Mouse (Mus musculus) neutrophil, adult 5-6 weeks (primary cell): ENCODE data around the gene Mlph. TPM values are rescaled to one million over a fixed set of nuclear protein-coding genes. Genes with fewer than 3 reads are reported as not detected.

Source experiments
- ATAC-seq: fragments of 151-379, 151-347 bp; 2 replicates; pipeline ENCODE4 v1.8.0; 2017; ENCODE audit warnings: mild to moderate bottlenecking, moderate TSS enrichment; ENCODE audit not compliant: insufficient number of reproducible peaks, poor library complexity, low FRiP score, severe bottlenecking; ENCODE audit errors: extremely low read depth
- total RNA-seq: library from RNA; stranded (forward); fragments of 200-1000 nt; gene quantifications from 2 replicates; pipeline ENCODE4 v1.2.3, GENCODE M21; 2017

The Mlph gene
- not detected in 2 replicates for total RNA-seq

DNA sequence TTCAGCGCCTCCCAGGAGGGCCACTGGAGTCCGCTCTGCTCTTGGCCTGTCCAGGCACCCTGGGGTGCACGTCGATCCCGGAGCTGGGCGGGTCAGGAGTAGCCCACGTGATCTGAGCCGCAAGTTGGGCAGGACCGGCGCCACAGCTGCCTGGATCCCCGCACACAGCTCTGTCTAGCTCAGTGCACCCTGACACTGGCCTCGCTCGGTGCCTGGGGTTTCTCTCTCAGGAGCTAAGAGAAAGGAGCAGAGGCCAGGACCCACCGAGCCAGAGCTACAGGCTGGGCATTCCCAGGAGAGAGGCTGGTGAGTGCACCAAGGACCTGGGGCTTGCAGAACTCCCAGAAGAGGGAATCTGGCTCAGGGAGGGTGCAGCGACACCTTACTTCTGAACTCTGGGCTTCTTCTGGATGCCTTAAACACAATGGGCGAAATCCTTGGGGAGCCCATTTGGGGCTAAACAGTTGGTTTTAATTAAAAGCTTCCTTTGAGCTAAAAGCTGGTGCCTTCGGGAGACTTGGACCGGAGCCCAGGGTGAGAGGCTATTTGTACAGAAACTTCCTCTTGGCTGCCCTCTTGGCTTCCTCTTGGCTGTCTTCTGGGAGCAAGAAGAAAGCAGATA, at the start of gene Mlph:
Gene Mlph (plus strand): TSS at position 138 of the 622 bp plus-strand sequence.
- ATAC-seq = no peak

DNA sequence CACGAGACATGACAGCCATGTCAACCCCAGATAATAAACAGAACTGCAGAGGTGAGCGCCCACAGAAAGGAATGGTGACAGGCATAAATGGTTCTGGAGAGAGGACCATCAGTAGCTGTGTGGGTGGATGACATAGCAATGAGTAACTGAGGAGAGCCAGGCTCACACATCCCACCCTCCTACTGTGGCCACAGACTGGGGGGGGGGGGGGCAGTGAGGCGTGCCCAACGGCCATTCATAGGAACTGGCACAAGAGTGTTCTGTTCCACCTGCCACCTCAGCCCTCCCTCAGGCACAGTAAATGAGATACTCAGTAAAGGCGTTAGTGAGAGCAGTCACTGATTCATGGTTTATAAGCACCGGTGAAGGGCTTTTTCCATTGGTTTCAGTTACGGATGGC, 48.2 kb upstream of the Mlph start:
- no peak for ATAC-seq

DNA sequence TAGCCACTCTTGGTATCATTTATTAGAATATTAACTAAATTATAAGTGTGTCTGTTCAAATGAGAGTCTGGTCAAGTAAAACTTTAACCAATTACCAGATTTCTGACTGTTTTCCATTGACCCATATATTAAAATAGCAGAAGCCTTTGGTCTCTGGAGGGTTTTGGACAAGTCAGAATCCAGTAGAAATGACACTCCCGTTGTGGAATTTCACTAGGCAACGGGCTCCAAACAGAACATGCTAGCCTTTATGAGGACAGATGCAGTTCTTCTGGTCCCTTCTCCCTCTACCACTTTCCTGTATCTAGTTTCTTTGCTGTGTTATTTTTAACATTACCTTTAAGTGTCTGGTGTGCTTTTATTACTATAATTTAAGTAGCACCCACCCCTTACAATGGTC, 44.3 kb upstream of the Mlph start:
- no peak for ATAC-seq

DNA sequence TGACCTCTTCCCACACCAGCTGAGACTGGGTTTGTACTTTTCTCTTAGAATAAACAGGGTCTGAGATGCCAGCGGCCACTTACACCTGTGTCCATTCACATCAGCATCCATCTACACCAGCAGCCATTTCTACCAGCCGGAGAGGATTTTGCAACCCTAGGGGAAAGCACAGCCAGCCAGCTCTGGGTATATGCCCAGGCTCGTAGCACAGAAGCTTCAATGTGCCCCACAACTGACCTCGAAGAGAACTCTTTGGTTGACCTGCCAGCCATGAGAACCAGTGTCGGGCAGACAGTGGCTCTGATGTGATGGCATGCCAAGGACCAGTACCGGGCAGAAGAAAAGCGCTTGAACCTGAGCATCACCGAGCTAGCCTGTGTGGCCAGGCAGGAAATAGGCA, 39.5 kb upstream of the Mlph start:
- ATAC-seq = no peak

DNA sequence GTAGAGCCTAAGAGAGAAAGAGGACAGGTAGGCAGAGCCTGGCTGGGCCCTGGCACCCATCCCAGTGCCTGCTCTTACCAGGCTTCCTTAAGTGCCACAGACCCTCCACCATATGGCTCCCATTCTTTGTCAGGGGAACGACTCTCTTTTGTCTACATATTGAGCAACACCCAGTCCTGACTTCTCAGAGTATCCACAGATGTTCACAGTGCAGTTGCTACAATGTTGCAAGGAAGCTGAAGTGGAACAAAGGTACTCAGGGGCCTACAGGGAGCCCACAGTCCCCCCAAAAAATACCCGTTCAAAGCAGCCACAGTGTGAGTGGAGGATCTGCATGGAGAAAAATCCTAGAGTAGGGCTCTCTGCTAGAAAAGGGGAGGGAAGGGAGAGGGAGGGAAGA, 38.9 kb upstream of the Mlph start:
- no peak for ATAC-seq

DNA sequence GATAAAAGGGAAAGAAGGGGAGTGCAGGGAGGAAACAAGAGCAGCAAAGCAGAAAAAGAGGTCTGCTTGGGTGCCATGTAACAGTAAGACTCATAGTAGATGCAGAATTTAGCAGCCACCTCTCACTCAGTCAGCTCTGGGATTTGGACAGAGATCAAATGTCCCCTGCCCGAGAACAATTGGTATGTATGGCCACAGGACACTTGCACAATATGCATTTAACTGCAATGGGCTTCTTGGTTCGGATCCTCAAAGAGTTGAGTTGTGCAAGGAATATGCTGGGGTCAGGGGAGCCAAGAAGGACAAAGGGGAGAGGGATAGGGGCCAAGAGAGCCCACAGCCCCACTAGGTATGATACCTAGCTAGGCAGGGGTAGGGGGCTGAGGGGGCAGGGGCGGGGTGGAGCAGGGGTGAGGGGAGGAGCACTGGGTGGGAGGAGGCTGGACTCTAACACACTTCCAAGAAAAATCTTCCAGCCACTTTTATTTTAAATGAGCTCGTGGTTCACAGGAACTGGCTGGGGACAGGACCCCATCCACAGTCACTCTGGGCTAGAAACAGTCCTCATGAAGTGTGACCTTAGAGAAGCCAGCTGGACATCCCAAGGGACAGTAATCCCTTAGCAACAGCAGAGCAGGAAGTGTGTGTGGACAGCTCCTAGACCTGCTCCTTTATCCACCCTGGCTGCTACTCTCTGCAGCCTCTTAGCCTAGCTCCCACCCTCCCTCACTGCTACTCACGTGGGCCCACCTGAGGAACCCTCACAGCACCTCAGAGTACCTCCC, 38.2 kb upstream of the Mlph start:
- ATAC-seq = no peak

DNA sequence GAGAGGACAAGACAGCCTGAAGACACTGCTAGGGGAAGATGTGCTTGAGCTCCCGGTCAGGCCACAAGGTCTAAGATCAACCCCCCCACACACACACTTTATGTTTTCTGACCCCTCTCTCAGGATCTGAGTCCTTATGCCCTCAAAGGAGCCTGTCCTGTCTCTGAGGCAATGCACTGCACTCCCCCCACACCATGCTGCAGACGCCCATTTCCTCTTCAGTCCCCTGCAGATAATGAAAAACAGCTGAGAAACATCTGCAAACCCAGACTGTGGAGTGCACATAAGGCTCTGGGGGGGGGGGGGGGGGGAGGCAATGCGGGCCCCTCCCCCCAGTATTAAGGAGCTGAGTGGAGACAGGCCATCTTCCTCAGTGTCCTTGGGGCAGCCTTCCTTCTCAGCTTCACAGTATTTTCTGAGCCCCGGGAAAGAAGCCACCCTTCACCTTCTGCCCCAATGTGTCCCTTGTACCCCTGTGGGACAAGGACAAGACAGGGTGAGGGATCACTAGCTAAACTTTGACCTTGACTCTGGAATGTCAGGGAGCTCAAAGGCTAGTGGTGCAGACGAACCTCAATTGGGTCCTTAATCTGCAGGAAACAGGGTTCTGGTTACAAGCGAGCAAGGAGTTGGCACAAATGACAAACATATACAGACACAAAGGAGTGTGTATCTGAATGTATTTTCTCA, 29.0 kb upstream of the Mlph start:
- no peak for ATAC-seq

DNA sequence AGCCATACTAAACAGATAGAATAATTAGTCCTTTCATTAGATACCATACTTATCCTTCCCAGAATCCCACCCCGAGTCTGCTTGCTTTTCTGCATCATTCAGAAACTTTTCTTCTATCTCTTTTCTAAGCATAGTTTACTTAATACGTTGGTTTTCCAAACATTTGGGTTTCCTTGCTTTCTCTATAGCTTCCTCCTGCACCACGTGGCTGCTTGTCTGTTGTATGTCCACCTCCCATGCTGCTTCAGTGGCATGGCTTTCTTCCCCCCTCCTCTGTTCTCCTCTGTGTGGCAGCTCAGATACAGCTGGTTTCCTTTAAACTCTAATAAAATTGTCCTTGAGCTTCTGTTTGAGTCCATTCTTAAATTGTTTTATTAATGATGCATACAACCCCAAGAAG, 20.4 kb upstream of the Mlph start:
- no peak for ATAC-seq

DNA sequence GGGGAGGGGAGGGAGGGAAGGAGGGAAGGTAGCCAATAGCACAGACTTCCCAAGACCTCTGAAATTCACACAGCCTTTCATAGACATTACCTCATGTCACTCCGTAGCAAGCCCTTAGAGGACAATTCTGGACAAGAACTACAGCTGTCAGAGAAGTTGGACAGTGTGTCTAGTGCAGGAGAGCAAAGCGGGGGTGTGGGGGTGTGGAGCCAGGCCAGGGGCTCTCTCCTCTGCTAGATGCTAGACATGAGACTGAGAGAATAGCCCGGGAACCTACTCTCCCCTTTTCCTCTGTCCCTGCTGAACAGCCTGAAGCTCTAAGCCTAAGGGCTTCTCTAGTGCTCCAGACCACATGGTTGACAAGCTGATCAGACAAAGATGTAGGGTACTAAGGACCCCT, 19.9 kb upstream of the Mlph start:
- ATAC-seq = no peak

DNA sequence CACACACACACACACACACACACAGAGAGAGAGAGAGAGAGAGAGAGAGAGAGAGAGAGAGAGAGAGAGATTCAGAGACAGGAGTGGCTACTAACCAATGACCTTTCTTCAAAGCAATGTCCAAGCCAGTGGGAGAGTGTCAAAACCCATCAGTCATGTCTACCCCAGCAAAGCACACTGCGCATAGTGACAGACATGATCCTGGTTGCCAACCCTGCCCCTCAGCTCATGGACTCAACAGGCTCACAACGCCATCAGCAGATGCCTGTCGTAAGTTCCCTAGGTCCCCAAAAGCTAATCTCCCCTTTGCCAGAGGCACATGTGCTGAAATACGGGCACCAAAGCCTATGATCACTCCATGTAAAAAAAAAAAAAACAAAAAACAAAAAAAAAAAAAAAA, 18.6 kb upstream of the Mlph start:
- no peak for ATAC-seq

DNA sequence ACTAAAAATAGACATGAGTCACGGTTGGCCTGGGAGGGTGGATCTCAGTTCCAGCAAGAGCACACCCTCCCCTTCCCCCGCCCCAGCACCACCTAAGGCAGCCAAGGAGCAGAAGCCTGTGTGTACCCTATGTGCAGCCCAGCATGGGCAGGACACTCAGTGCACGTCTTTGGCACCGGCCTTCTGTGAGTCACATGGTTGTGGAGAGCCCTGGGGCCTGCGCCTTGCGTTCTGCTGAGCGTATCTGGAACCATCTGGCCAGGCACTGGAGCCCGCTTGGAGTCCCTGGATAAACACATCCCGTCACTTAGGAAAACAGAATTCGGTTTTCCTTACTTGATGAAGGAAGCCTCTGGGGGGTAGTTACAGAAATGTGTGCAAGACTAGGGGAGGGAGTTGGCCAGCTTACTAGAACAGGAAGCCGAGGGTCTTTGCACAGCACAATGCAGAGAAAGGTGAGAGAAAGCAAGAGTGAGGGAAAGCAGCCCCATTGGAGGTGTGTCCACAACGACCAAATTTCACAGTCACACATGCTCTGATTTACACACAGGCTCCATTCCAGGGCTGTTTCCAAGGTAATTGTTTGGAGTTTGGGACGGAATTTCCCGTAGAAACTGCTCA, 18.0 kb upstream of the Mlph start:
- no peak for ATAC-seq

DNA sequence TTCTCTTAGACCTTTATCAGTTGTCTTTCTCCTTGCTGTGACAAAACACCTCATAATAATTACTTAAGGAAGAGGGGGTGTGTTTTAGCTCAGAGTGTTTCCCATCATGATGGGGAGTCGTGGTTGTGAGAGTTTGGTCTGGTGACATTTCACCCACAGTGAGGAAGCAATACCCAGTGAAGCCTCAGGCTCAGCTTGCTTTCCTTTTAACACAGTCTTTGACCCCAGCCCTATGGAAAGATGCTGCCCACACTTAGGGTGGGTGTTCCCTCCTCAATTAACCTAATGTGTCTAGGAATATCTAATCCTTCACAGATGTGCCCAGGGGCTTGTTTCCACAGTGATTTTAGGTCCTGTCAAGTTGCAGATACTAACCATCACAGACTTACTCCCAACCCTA, 16.9 kb upstream of the Mlph start:
- ATAC-seq = no peak

DNA sequence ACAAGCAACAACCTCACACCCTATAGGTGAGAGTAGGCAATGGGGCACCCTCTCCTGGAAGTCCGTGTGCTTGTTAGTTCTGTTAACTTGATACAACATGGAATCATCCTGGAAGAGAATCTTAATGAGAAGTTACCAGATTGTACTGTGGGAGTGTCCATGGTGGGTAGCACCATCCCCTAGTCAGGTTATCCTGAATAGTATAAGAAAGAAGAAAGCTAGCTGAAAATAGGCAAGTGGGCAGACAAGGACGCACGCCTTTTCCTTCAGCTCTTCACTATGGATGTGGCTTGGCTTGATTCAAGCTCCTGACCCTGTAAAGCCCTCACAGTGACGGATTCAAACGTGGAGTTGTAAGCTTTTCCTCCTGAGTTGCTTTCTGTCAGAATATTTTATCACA, 15.1 kb upstream of the Mlph start:
- ATAC-seq = no peak

DNA sequence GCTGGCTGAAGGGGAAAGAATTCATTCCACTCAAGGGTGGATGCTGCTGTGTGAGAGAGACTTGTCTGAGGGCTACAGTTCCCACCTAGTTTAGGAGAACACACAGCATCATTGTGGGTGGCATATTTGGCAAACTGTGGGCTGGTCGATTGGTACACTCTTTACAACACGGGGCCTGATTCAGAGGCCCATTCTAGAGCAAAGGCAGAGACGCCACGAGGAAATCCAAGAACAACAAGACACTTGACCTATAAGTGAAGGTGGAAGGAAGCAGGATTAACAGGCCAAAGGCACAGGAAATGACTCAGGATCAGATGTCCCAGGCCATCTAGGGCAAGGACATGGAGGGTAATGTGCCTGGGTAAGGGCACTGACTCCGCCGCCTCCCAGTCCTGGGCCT, 14.5 kb upstream of the Mlph start:
- no peak for ATAC-seq

DNA sequence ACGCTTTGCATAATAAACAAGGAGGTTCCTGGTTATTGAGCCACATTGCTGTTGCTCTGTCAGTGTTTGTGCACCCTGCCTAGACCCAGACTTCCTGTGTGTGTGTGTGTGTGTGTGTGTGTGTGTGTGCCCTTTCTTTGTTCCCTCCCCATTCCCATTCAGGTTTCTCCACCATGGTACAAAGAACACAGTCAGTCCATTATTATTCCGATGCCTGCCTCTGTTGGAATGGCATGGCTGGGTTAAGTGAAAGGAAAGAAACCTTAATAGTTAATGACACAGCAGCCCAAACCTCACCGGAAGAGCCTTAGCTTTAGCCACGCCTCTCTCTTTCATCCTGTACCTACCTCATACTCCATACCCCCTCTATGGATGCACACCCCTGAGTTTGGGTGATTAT, 13.6 kb upstream of the Mlph start:
- no peak for ATAC-seq

DNA sequence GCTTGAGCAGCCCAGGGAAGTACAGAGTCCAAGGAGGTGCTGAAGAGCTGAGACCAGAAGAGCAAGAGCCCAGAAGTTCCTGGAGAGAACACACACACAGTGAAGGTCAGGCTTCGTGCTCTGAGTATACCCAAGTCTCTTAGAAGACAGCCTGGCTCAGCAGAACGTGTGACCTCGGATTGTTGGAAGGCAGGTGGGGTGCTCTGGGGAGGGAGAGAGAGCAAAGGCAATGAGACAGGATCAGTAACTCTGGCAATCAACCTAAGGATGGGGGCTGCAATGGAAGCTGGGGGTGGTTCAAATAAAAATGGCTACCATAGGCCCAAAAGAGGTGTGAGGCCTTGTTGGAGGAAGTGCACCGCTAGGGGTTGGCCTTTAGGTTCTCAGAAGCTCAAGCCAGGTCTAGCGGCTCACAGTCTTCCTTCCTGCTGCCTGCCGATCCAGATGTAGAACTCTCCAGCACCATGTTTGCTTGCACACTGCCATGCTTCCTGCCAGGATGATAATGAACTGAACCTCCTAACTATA, 13.1 kb upstream of the Mlph start:
- no peak for ATAC-seq

DNA sequence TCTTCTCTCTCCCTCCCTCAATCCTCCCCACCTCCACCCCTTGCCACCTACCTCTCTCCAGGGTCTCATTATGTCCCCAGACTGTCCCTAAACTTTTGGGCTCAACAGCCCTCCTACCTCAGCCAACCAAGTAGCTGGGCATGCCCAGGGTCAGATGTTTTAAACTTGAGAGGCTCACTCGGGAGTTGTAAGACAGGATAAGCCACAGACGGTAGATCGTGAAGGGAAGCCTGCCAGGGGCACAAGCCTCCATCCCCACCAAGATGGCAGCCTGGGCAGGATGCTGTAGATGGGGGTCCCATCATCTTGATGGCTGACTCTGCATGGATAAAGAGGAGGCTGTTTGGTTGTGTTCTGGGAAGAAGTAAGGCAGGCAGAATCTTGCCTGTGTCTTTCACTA, 12.1 kb upstream of the Mlph start:
- ATAC-seq = no peak

DNA sequence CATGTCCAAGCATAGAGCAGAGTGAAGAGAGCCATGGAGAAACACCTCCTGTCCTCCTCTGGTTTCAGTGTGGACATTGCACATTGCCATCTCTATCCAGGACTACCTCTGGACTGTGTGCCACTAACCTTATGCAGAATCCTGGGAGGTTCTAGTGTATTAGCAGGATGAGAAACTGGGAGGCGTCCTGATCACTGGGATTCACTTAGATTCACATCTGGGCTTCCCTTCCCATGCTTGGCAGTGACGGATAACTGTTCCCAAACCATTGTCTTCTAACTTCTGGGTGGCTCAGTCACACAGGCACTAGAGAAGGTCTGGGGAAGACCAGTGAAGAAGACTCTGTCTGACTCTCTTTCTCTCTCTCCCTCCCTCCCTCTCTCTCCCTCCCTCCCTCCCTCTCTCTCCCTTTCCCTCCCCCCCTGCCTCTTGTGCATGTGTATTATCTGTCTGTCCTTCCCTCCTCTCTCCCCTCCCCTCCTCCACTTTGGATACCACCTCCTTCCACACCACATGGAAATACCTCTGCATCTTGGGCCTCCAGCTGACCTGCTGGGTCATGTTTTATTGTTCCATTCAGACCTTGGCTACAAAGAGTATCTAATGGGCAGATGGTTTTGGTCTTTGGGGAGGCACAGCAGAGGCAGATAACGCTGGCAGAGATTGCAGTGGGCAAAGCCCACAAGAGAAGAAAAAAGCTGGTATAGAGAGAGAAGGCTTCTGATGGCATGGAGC, 11.5 kb upstream of the Mlph start:
- ATAC-seq = no peak

DNA sequence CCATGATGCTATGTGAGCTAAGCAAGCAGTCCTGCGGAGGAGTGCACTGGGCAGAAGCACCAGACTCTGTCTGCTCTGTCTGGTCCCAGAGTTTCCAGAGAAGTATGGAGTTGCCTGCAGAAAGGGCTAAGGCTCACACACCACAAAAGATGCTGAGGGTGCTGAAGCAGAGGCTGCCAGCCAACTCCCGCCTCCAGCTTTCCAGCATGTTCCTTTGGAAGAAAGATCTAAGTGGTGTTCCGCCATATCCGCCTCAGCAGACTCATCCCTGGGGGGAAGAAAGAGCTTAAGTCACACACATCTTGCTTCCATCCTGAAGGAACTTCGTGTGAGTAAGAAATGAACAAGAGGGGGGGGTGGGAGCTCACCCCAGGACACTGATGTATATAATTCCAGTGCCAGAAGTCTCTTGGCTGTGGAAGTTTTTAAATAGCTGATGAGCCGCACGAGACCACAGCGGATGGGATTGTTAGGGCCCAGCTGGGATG, 10.9 kb upstream of the Mlph start:
- ATAC-seq = no peak
